Mouse (Mus musculus): ENCODE data around the gene Nfatc2. TPM values are rescaled to one million over a fixed set of nuclear protein-coding genes. Genes with fewer than 3 reads are reported as not detected.

The Nfatc2 gene
- polyA plus RNA-seq, 1 experiment, result 7.8 TPM

- no peak for TF ChIP-seq EP300 (IDR thresholded peaks at IDR 0.05; ENCODE audit: insufficient read depth, low read depth, low read length)
- TF ChIP-seq CTCF (IDR thresholded peaks at IDR 0.05; ENCODE audit: low read depth, low read length), result no peak
- no peak for TF ChIP-seq POLR2A (IDR thresholded peaks at IDR 0.05; ENCODE audit: insufficient read depth, low read length)
- Histone ChIP-seq H3K36me3 (ENCODE audit: control insufficient read depth, insufficient read depth, low read length, poor library complexity, severe bottlenecking) (no peaks in the 10 kb centered on the region), H3K27ac (ENCODE audit: insufficient read depth, low read length) (no peak overlapping the region), H3K9ac (ENCODE audit: low read depth, poor library complexity, severe bottlenecking) (no peak overlapping the region), H3K4me3 (ENCODE audit: low read depth, low read length) (no peak overlapping the region), H3K27me3 (ENCODE audit: control insufficient read depth, insufficient read depth, low read length, poor library complexity, severe bottlenecking) (no peaks in the 10 kb centered on the region), H3K9me3 (replicated peaks; ENCODE audit: control insufficient read depth, insufficient read depth, low read length, poor library complexity, severe bottlenecking) (no peaks in the 10 kb centered on the region), H3K4me1 (ENCODE audit: control insufficient read depth, insufficient read depth, low read length) (no peaks in the 10 kb centered on the region)
Measured at GRCm38 (mm10) chr2:168511529-168511928, 89.9 kb downstream of the Nfatc2 start.

DNA sequence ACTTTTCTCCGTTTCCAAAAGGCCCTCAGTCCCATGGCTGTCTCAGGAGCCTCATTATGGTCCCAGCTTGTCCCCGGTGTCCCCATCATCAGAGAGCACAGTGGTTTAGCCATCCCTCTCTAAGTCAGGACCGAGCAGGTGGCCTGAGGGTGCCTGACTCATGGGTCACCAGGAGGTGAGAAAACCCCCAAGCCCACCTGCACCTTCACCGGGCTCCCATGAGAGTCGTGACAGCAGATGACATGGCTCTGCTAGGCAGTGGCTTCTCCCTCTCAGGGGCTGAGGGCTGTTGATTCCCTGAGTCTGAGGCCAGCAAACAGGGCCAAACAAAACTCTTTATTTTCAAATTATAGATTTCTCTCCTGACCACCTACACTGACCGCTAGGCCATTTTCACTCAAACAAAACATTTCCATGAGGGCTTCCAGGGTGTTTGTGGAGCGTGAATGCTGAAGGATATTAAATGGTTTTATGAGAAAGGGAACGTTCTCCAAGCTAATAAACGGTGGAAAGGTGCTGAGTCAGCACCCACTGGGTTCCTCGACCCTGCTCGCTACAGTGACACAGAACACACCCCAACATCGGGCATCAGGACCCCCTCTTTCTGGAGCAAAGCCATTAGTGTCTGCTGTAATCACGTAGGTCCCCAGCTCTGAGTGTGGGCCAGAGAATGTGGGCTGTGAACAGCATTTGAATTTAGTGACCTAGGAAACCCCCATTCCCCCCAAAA lies 92.8 kb downstream of the Nfatc2 start:
- Histone ChIP-seq H3K9ac (ENCODE audit: low read depth, poor library complexity, severe bottlenecking) (no peak overlapping the region), H3K36me3 (ENCODE audit: control insufficient read depth, insufficient read depth, low read length, poor library complexity, severe bottlenecking) (no peaks in the 10 kb centered on the region), H3K27me3 (ENCODE audit: control insufficient read depth, insufficient read depth, low read length, poor library complexity, severe bottlenecking) (no peaks in the 10 kb centered on the region), H3K27ac (ENCODE audit: insufficient read depth, low read length) (no peak overlapping the region), H3K4me3 (ENCODE audit: low read depth, low read length) (no peak overlapping the region), H3K4me1 (ENCODE audit: control insufficient read depth, insufficient read depth, low read length) (no peaks in the 10 kb centered on the region), H3K9me3 (replicated peaks; ENCODE audit: control insufficient read depth, insufficient read depth, low read length, poor library complexity, severe bottlenecking) (no peaks in the 10 kb centered on the region)
- TF ChIP-seq EP300 (IDR thresholded peaks at IDR 0.05; ENCODE audit: insufficient read depth, low read depth, low read length) (no peak), POLR2A (IDR thresholded peaks at IDR 0.05; ENCODE audit: insufficient read depth, low read length) (no peak), CTCF (IDR thresholded peaks at IDR 0.05; ENCODE audit: low read depth, low read length) (no peak)

GRCm38 (mm10) chr2:168504431-168505182 lies 96.8 kb downstream of the Nfatc2 start:
- Histone ChIP-seq H3K9ac (ENCODE audit: low read depth, poor library complexity, severe bottlenecking) (no peak overlapping the region), H3K4me1 (ENCODE audit: control insufficient read depth, insufficient read depth, low read length) (no peaks in the 10 kb centered on the region), H3K27ac (ENCODE audit: insufficient read depth, low read length) (no peak overlapping the region), H3K36me3 (ENCODE audit: control insufficient read depth, insufficient read depth, low read length, poor library complexity, severe bottlenecking) (no peaks in the 10 kb centered on the region), H3K9me3 (replicated peaks; ENCODE audit: control insufficient read depth, insufficient read depth, low read length, poor library complexity, severe bottlenecking) (no peaks in the 10 kb centered on the region), H3K27me3 (ENCODE audit: control insufficient read depth, insufficient read depth, low read length, poor library complexity, severe bottlenecking) (no peaks in the 10 kb centered on the region), H3K4me3 (ENCODE audit: low read depth, low read length) (no peak overlapping the region)
- no peak for TF ChIP-seq CTCF (IDR thresholded peaks at IDR 0.05; ENCODE audit: low read depth, low read length)
- TF ChIP-seq EP300 (IDR thresholded peaks at IDR 0.05; ENCODE audit: insufficient read depth, low read depth, low read length), result no peak
- TF ChIP-seq POLR2A (IDR thresholded peaks at IDR 0.05; ENCODE audit: insufficient read depth, low read length), result no peak

DNA sequence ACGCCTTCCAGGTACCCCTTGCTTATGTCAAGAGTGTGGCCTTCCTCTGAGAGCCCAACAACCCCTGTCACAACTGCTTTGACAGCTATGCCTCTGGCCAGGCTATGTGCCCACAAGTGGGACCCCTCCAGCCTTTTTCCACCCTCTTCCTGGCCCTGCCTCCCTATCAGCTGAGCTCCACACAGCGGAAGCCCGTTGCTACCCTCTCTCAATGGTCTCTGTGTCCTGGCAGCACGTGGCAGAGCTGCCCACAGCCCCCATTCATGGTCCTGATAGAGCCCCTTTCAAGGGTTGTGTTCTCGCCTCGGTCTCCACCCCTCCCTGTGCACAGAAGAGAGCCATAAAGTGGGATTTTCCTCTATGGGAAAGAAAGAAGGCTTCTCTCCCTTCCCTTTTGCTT lies 97.7 kb downstream of the Nfatc2 start:
- H3K4me3 ChIP-seq (ENCODE audit: low read depth, low read length), result no peak overlapping the region
- no peak overlapping the region for H3K27ac ChIP-seq (ENCODE audit: insufficient read depth, low read length)
- no peaks in the 10 kb centered on the region for H3K27me3 ChIP-seq (ENCODE audit: control insufficient read depth, insufficient read depth, low read length, poor library complexity, severe bottlenecking)
- TF ChIP-seq CTCF (IDR thresholded peaks at IDR 0.05; ENCODE audit: low read depth, low read length) (no peak), EP300 (IDR thresholded peaks at IDR 0.05; ENCODE audit: insufficient read depth, low read depth, low read length) (no peak), POLR2A (IDR thresholded peaks at IDR 0.05; ENCODE audit: insufficient read depth, low read length) (no peak)
- no peak overlapping the region for H3K9ac ChIP-seq (ENCODE audit: low read depth, poor library complexity, severe bottlenecking)
- H3K9me3 ChIP-seq (replicated peaks; ENCODE audit: control insufficient read depth, insufficient read depth, low read length, poor library complexity, severe bottlenecking), result no peaks in the 10 kb centered on the region
- H3K36me3 ChIP-seq (ENCODE audit: control insufficient read depth, insufficient read depth, low read length, poor library complexity, severe bottlenecking), result no peaks in the 10 kb centered on the region
- H3K4me1 ChIP-seq (ENCODE audit: control insufficient read depth, insufficient read depth, low read length), result no peaks in the 10 kb centered on the region

- Histone ChIP-seq H3K36me3 (ENCODE audit: control insufficient read depth, insufficient read depth, low read length, poor library complexity, severe bottlenecking) (no peaks in the 10 kb centered on the region), H3K9me3 (replicated peaks; ENCODE audit: control insufficient read depth, insufficient read depth, low read length, poor library complexity, severe bottlenecking) (no peaks in the 10 kb centered on the region), H3K27me3 (ENCODE audit: control insufficient read depth, insufficient read depth, low read length, poor library complexity, severe bottlenecking) (no peaks in the 10 kb centered on the region), H3K4me3 (ENCODE audit: low read depth, low read length) (no peak overlapping the region), H3K4me1 (ENCODE audit: control insufficient read depth, insufficient read depth, low read length) (no peaks in the 10 kb centered on the region), H3K9ac (ENCODE audit: low read depth, poor library complexity, severe bottlenecking) (no peak overlapping the region), H3K27ac (ENCODE audit: insufficient read depth, low read length) (no peak overlapping the region)
- TF ChIP-seq CTCF (IDR thresholded peaks at IDR 0.05; ENCODE audit: low read depth, low read length) (no peak), POLR2A (IDR thresholded peaks at IDR 0.05; ENCODE audit: insufficient read depth, low read length) (no peak), EP300 (IDR thresholded peaks at IDR 0.05; ENCODE audit: insufficient read depth, low read depth, low read length) (no peak)
Measured at GRCm38 (mm10) chr2:168500750-168501149, 100.7 kb downstream of the Nfatc2 start.

DNA sequence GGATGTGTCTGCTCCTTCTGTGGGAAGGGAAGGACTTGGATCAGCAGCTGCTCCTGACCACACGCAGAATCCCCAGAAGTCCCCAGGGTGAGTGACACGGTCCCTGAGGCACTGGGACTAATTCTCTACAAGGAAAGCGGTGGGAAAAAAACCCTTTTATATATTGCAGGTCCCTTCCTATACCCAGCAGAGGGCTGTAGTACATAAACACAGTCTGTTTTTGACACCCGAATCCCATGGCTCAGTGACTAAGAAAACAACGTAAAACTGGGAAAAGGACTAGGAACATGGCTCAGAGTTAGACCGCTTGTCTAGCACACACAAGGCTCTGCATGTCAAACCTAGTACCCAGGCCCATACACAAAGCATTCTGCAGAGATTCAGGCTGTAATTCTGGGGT lies 101.2 kb downstream of the Nfatc2 start:
- H3K4me3 ChIP-seq (ENCODE audit: low read depth, low read length), result no peak overlapping the region
- H3K4me1 ChIP-seq (ENCODE audit: control insufficient read depth, insufficient read depth, low read length), result no peaks in the 10 kb centered on the region
- no peaks in the 10 kb centered on the region for H3K9me3 ChIP-seq (replicated peaks; ENCODE audit: control insufficient read depth, insufficient read depth, low read length, poor library complexity, severe bottlenecking)
- no peak overlapping the region for H3K9ac ChIP-seq (ENCODE audit: low read depth, poor library complexity, severe bottlenecking)
- TF ChIP-seq CTCF (IDR thresholded peaks at IDR 0.05; ENCODE audit: low read depth, low read length), result no peak
- no peak for TF ChIP-seq POLR2A (IDR thresholded peaks at IDR 0.05; ENCODE audit: insufficient read depth, low read length)
- no peak for TF ChIP-seq EP300 (IDR thresholded peaks at IDR 0.05; ENCODE audit: insufficient read depth, low read depth, low read length)
- H3K27ac ChIP-seq (ENCODE audit: insufficient read depth, low read length), result no peak overlapping the region
- no peaks in the 10 kb centered on the region for H3K27me3 ChIP-seq (ENCODE audit: control insufficient read depth, insufficient read depth, low read length, poor library complexity, severe bottlenecking)
- H3K36me3 ChIP-seq (ENCODE audit: control insufficient read depth, insufficient read depth, low read length, poor library complexity, severe bottlenecking), result no peaks in the 10 kb centered on the region

Measured in ES-Bruce4 (cell line).